Mouse (Mus musculus) embryonic facial prominence, embryonic 15.5 days (tissue): ENCODE data around the gene Abi2. TPM values are rescaled to one million over a fixed set of nuclear protein-coding genes. Genes with fewer than 3 reads are reported as not detected.
"Not testable (repeated sequence)": the region's sequence is repeated elsewhere in the genome, so short reads cannot be mapped to it uniquely, and the experiment has no call there.

Experiments used
- ATAC-seq: fragments of 200-750 bp; cut with Nextera tagmentation; 2 replicates; pipeline ENCODE4 v1.8.0; 2017; ENCODE audit warnings: low read depth, moderate TSS enrichment; ENCODE audit not compliant: insufficient number of reproducible peaks, low FRiP score, low TSS enrichment
- H3K27ac ChIP-seq: fragments of 300-500 bp; sonication (generic); replicated peaks from 2 replicates; pipeline ENCODE4 v1.5.1; 2015; ENCODE audit warnings: mild to moderate bottlenecking, inconsistent platforms
- H3K27me3 ChIP-seq: fragments of 300-500 bp; sonication (generic); 2 replicates; pipeline ENCODE4 v1.6.1; 2015; ENCODE audit warnings: inconsistent platforms
- H3K36me3 ChIP-seq: fragments of 300-500 bp; sonication (generic); 2 replicates; pipeline ENCODE4 v1.6.1; 2015; ENCODE audit warnings: mild to moderate bottlenecking, inconsistent platforms
- H3K4me1 ChIP-seq: fragments of 300-500 bp; sonication (generic); 2 replicates; pipeline ENCODE4 v1.6.1; 2015; ENCODE audit warnings: inconsistent platforms
- H3K4me2 ChIP-seq: fragments of 300-500 bp; sonication (generic); replicated peaks from 2 replicates; pipeline ENCODE4 v1.6.1; 2015; ENCODE audit warnings: mild to moderate bottlenecking, inconsistent platforms
- H3K4me3 ChIP-seq: fragments of 300-500 bp; sonication (generic); replicated peaks from 2 replicates; pipeline ENCODE4 v1.5.1; 2015; ENCODE audit warnings: mild to moderate bottlenecking, inconsistent platforms
- H3K9ac ChIP-seq: fragments of 300-500 bp; sonication (generic); 2 replicates; pipeline ENCODE4 v1.6.1; 2015; ENCODE audit warnings: inconsistent platforms
- H3K9me3 ChIP-seq: fragments of 300-500 bp; sonication (generic); replicated peaks from 2 replicates; pipeline ENCODE4 v1.6.1; 2016; ENCODE audit warnings: inconsistent platforms
- WGBS: fragments of 180-500 bp; shearing (Covaris S2); methylation state at CpG from one replicate; pipeline ENCODE4 v1.1.7; 2015; 5-methylcytosine and 5-hydroxymethylcytosine counted together
- polyA plus RNA-seq: library from polyadenylated mRNA; unstranded; fragments of >200 nt; fragmentation: Nextera tagmentation; extraction: Ambion mirVana; gene quantifications from 2 replicates; pipeline ENCODE4 v1.2.1, GENCODE M21; 2015

Abi2 gene
- polyA plus RNA-seq, 1 experiment from 2014 or later = 23.2 TPM

- Histone ChIP-seq H3K4me3 (no peak overlapping the region), H3K36me3 (no peaks in the 10 kb centered on the region), H3K4me1 (no peaks in the 10 kb centered on the region), H3K27me3 (no peaks in the 10 kb centered on the region), H3K4me2 (no peak overlapping the region), H3K27ac (no peak overlapping the region), H3K9me3 (no peaks in the 10 kb centered on the region), H3K9ac (no peak overlapping the region)
- ATAC-seq = no peak
- 95% methylated on average over 5 of the region's 5 CpGs for WGBS
Measured at GRCm38 (mm10) chr1:60431531-60431930, 22.1 kb downstream of the Abi2 start.

DNA sequence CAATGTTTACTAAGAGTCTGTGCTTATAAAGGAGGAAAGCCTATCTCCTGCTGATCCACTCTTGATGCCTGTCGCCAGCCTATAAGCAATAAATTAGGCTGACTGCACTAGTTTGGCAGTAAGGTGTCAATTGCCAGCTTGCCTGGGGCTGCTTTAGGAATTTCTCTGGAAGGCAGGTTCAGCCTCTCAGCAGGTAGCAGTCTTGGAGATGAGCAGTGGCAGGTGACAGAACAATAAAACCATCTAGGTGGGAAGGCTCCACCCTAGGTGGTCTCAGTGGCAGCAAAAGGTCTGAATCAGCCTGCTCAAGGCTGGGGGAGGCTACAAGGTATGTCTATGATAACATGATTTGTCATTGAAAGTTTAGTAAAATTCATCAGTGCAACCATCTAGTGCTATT is 23.1 kb downstream of the Abi2 start:
- no peaks in the 10 kb centered on the region for H3K36me3 ChIP-seq
- no peak for ATAC-seq

DNA sequence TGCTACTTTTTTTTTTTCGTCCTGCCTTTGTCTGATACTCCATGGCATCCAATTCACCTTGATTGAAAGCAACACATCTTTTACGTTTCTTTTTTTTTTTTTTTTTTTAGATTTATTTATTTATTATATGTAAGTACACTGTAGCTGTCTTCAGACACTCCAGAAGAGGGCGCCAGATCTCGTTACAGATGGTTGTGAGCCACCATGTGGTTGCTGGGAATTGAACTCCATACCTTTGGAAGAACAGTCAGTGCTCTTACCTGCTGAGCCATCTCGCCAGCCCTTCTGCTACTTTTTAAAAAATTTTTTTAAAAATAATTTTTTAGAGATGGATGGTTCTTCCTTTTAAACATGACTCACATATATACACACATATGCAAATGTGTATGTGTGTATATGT is 32.0 kb downstream of the Abi2 start:
- WGBS = 72% methylated on average over 5 of the region's 5 CpGs
- not testable (repeated sequence) for H3K4me2 ChIP-seq, H3K4me1 ChIP-seq, H3K4me3 ChIP-seq, ATAC-seq, H3K36me3 ChIP-seq, H3K27ac ChIP-seq, H3K9me3 ChIP-seq, H3K27me3 ChIP-seq, H3K9ac ChIP-seq

More for the DNA sequence above, 23.1 kb downstream of the Abi2 start:
- no peaks in the 10 kb centered on the region for H3K4me1 ChIP-seq
- no peaks in the 10 kb centered on the region for H3K9me3 ChIP-seq
- 32% methylated on average over 1 of the region's 1 CpGs for WGBS
- H3K27ac ChIP-seq = no peak overlapping the region
- no peak overlapping the region for H3K4me2 ChIP-seq
- H3K27me3 ChIP-seq = no peaks in the 10 kb centered on the region
- H3K4me3 ChIP-seq = no peak overlapping the region
- H3K9ac ChIP-seq = no peak overlapping the region

- Histone ChIP-seq H3K4me2 (no peak overlapping the region), H3K27ac (no peak overlapping the region), H3K4me1 (no peaks in the 10 kb centered on the region), H3K27me3 (no peaks in the 10 kb centered on the region), H3K9ac (no peak overlapping the region), H3K36me3 (peaks cover 18% of the 10 kb centered on the region), H3K4me3 (no peak overlapping the region), H3K9me3 (no peaks in the 10 kb centered on the region)
- no peak for ATAC-seq
- WGBS = 78% methylated on average over 12 of the region's 12 CpGs
Measured at GRCm38 (mm10) chr1:60447067-60447466, 37.6 kb downstream of the Abi2 start.

DNA sequence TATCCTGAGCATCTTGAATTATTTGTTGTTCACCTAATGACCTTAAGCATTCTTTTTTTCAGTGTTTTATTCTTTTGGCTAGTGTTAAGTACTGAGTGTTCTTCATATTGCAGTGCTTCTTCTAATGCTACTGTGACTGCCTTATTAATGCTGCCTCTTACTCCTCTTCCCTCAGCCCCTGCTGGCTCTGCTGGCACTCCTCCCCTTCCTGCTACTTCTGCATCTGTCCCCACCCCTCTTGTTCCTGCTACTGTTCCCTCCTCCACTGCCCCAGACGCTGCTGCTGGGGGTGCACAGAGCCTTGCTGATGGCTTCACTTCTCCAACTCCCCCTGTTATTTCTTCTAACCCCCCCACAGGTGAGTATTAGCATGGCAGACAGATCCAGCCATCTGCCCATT is 40.5 kb downstream of the Abi2 start:
- Histone ChIP-seq H3K4me3 (no peak overlapping the region), H3K27ac (no peak overlapping the region), H3K4me1 (no peaks in the 10 kb centered on the region), H3K9me3 (no peaks in the 10 kb centered on the region), H3K36me3 (peaks cover 22% of the 10 kb centered on the region), H3K27me3 (no peaks in the 10 kb centered on the region), H3K9ac (no peak overlapping the region), H3K4me2 (no peak overlapping the region)
- no peak for ATAC-seq
- WGBS = 45% methylated on average over 1 of the region's 1 CpGs

- Histone ChIP-seq H3K4me1 (no peaks in the 10 kb centered on the region), H3K9ac (no peak overlapping the region), H3K27ac (no peak overlapping the region), H3K27me3 (no peaks in the 10 kb centered on the region), H3K36me3 (peaks cover 4% of the 10 kb centered on the region), H3K4me3 (no peak overlapping the region), H3K9me3 (no peaks in the 10 kb centered on the region), H3K4me2 (no peak overlapping the region)
- WGBS = 86% methylated on average over 1 of the region's 1 CpGs
- ATAC-seq = no peak
Measured at GRCm38 (mm10) chr1:60460623-60461022, 51.2 kb downstream of the Abi2 start.

DNA sequence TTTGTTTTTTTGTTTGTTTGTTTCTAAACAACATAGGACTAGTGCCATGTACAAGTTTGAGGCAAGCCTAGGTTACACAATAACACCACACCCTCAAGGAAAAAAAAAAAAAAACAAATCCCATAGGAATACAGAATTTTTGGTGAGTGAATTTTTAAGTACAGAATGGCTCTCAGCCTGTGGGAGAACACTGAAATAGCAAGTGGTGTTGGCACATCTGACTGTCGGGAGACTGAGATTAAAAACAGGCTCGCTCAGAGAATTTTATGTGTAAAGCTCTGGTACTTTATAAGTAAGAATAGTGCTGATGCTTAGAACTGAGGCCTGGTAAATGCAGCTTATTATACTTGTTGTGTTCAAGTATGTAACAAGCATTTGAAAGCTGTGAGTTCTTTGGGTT is 60.1 kb downstream of the Abi2 start:
- no peaks in the 10 kb centered on the region for H3K9me3 ChIP-seq
- H3K9ac ChIP-seq = no peak overlapping the region
- no peak overlapping the region for H3K27ac ChIP-seq
- no peaks in the 10 kb centered on the region for H3K4me1 ChIP-seq
- no peaks in the 10 kb centered on the region for H3K27me3 ChIP-seq
- H3K36me3 ChIP-seq = peaks cover 18% of the 10 kb centered on the region; the same call in 1 of the 2 replicates
- no peak overlapping the region for H3K4me3 ChIP-seq
- 52% methylated on average over 2 of the region's 2 CpGs for whole genome bisulfite sequencing
- H3K4me2 ChIP-seq = no peak overlapping the region
- no peak for ATAC-seq

- H3K9me3 ChIP-seq = no peaks in the 10 kb centered on the region
- H3K27ac ChIP-seq = no peak overlapping the region
- H3K4me2 ChIP-seq = no peak overlapping the region
- H3K4me3 ChIP-seq = no peak overlapping the region
- peaks cover 15% of the 10 kb centered on the region; the same call in 1 of the 2 replicates for H3K36me3 ChIP-seq
- WGBS = 87% methylated on average over 7 of the region's 7 CpGs
- H3K27me3 ChIP-seq = no peaks in the 10 kb centered on the region
- H3K4me1 ChIP-seq = no peaks in the 10 kb centered on the region
- ATAC-seq = no peak
- H3K9ac ChIP-seq = no peak overlapping the region
Measured at GRCm38 (mm10) chr1:60470541-60470940, 61.1 kb downstream of the Abi2 start.

GRCm38 (mm10) chr1:60481561-60481960 is 72.1 kb downstream of the Abi2 start:
- Histone ChIP-seq H3K9ac (no peak overlapping the region), H3K9me3 (no peaks in the 10 kb centered on the region), H3K4me1 (no peaks in the 10 kb centered on the region), H3K27me3 (no peaks in the 10 kb centered on the region), H3K27ac (no peak overlapping the region), H3K36me3 (peaks cover 25% of the 10 kb centered on the region), H3K4me2 (no peak overlapping the region), H3K4me3 (no peak overlapping the region)
- no peak for ATAC-seq
- 60% methylated on average over 1 of the region's 1 CpGs for WGBS

DNA sequence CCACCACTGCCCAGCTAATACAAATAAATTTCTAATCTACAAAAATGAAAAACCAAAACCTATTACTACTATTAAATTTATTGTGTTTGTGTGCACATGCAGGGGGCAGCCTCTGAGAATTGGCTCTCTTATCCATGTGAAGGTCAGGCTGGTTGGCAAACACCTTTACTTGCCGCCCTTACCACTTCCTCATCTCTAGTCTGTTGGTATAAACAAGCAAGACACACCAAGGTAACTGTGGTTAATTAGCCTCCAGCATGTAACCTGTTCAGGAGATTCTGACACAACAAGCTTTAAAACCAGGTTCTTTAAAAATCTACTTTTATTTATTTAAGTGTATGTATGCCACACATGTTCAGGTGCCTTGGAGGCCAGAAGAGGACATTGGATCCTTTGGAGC is 73.5 kb downstream of the Abi2 start:
- H3K4me2 ChIP-seq = no peak overlapping the region
- no peak for ATAC-seq
- H3K4me3 ChIP-seq = no peak overlapping the region
- no peak overlapping the region for H3K27ac ChIP-seq
- H3K27me3 ChIP-seq = no peaks in the 10 kb centered on the region
- 89% methylated on average over 1 of the region's 1 CpGs for WGBS
- peaks cover 18% of the 10 kb centered on the region for H3K36me3 ChIP-seq
- H3K9ac ChIP-seq = no peak overlapping the region
- no peaks in the 10 kb centered on the region for H3K9me3 ChIP-seq
- no peaks in the 10 kb centered on the region for H3K4me1 ChIP-seq

DNA sequence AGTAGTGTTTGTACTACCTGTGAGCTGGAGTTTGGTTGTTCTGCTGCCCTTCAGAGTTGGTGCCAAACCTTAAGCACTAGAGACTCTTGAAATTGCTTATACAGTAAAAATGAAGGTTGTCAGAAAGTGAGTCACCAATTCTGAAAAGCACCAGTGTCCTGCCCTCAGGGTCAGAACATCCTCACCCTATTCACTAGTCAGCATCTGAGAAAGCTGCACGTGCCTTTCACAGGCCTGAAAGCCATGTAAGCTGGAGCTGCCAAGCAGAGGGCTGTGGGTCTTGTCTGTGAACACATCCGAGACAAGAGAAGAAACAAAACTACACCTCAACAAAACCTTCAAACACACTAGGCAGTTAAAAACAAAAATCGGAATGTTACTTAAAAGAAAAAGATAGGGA is 76.2 kb downstream of the Abi2 start:
- no peak overlapping the region for H3K9ac ChIP-seq
- H3K4me3 ChIP-seq = no peak overlapping the region
- no peaks in the 10 kb centered on the region for H3K4me1 ChIP-seq
- H3K27ac ChIP-seq = no peak overlapping the region
- no peak overlapping the region for H3K4me2 ChIP-seq
- ATAC-seq = no peak
- H3K36me3 ChIP-seq = peaks cover 26% of the 10 kb centered on the region
- no peaks in the 10 kb centered on the region for H3K9me3 ChIP-seq
- 88% methylated on average over 3 of the region's 3 CpGs for WGBS
- H3K27me3 ChIP-seq = no peaks in the 10 kb centered on the region

- H3K27ac ChIP-seq = no peak overlapping the region
- 77% methylated on average over 8 of the region's 8 CpGs for WGBS
- H3K4me2 ChIP-seq = no peak overlapping the region
- H3K4me1 ChIP-seq = no peaks in the 10 kb centered on the region
- no peak overlapping the region for H3K9ac ChIP-seq
- peaks cover 41% of the 10 kb centered on the region for H3K36me3 ChIP-seq
- H3K9me3 ChIP-seq = no peaks in the 10 kb centered on the region
- H3K4me3 ChIP-seq = no peak overlapping the region
- no peaks in the 10 kb centered on the region for H3K27me3 ChIP-seq
- no peak for ATAC-seq
Measured at GRCm38 (mm10) chr1:60488635-60489034, 79.2 kb downstream of the Abi2 start.
